Mouse (Mus musculus) kidney, postnatal 14 days (tissue): ENCODE results near the gene Arrdc4.

Experiments
- DNase-seq: peaks from one replicate; pipeline ENCODE4 v3.0.0; 2022; ENCODE audit warnings: mixed read lengths

Arrdc4 gene

DNA sequence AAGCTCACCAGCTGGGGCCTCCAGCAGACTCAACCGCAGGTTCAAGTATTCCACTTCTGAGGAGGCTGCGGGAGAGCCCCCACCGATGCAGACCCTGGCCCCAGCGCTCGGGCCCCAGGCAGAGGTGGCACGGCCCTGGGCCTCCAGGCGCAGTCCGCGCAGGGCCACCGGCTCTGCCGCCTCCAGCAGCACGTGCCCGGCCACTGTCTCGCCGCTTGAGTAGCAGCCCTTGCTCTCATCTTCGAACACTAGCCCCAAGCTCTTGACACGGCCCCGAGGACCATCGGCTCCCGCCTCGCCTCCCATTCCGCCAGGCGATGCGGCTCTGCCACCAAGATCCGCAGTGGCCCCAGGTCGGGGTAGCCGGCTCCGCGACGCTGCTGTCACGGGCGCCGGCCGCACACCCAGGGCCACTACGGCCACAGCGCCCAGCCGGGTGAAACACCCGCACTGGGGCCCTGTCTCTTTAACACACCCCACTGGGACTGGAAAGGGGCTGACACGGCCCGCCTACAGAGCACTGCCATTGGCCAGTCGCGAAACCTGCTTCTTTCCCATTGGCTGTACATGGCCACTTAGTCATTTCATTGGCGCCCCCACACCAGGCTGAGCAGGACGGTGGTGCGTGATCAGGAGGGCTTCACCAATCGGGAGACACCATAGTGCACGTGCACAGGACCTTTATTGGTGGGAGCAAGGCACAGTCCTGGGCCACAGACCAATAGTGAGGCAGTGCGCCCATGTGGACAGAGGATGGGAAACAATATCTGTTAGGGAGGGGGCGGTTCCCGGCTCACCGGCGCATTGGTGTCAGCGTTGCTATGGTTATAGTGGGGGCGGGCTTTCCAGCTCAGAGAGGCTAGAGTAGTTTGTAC, at the start of gene Arrdc4:
Gene Arrdc4 (minus strand): TSS at position 481 of the 875 bp plus-strand sequence.
- DNase-seq, result peak; percentile 99

DNA sequence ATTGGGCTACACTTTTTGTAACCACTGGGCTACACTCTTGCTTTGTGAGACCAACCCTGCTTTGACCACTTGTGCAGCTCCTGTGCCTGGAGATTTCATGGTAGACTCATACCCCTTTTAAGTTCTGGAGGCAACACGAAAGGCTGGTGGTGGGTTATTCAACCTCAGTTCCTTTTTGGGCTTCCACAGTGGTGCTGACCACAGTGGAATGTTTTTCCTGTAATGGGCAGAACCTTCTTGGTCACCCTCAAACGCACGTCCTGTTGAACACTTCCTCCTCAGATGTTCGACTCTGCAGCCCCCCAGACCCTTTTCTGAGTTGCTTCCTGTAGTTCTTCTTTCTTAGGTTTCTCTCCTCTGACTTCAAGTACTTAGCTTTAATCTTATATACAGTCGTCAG, 46.5 kb upstream of the Arrdc4 start:
- no peak for DNase-seq

- peak; percentile 6 for DNase-seq
These were observed 39.7 kb upstream of the Arrdc4 start for GRCm38 (mm10) chr7:68788711-68789110.

- DNase-seq, result no peak
These were observed 22.7 kb upstream of the Arrdc4 start for GRCm38 (mm10) chr7:68771757-68772094.

DNA sequence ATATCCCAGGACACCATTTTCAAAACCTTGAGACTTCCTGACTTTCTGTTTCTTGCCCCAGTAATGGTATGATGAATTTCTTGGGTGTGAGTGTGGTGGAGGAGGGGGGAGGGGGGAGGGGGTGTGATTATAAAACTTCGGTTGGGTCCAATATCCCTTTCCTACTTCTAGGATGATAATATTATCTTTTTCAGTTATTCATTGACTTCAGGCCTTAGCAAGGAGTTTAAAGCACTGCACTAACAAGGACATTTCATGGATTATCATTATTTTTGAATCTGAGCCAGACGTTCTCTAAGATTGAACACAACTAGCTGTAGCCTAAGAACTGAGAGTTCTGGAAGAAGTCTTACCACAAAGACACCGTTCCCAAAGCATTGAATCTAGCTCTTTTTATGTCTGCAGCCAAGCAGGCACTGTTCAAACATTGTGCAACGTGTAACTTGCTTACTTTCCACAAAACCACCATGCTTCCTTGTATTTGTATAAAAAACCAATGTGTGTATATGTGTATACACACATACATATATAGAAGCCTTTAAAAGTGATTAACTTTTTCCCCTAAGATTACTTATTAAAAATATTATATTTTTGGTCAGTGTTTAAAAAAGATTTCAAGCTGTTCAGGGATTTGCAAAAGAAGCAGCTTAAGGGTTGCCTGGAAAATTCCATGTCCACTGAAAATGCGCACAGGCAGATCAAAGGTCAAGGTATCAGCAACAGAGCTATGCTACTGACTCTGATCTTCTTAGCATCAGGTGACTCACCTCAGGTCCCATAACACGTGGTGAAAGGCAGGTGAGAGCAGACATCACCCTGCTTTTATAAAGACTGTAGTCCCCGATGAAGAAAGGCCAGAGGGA, 22.1 kb upstream of the Arrdc4 start:
- DNase-seq, result peak; percentile 43

DNA sequence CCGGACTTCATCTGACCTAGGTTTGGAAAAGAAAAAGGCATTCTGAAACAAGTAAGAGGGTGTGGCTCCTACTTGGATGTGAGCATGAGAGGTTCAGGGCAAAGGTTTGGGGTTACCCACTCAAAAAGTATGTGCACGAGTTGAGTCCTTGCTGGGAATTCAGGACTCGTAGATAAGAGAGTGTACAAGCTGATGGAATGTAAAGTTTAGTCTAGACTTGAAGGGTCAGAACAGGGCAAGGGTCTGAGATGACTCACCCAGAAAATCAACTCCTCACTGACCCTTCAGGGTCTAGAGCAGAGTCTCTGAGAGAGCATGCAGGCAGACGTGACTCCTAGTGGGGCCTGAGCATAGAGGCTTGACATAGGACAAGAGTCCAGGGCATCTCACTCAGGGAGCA, 16.9 kb upstream of the Arrdc4 start:
- DNase-seq, result no peak

- DNase-seq, result no peak
These were observed 10.2 kb upstream of the Arrdc4 start for GRCm38 (mm10) chr7:68759148-68759724.

GRCm38 (mm10) chr7:68756656-68757204, 7.7 kb upstream of the Arrdc4 start:
- peak; percentile 17 for DNase-seq

DNA sequence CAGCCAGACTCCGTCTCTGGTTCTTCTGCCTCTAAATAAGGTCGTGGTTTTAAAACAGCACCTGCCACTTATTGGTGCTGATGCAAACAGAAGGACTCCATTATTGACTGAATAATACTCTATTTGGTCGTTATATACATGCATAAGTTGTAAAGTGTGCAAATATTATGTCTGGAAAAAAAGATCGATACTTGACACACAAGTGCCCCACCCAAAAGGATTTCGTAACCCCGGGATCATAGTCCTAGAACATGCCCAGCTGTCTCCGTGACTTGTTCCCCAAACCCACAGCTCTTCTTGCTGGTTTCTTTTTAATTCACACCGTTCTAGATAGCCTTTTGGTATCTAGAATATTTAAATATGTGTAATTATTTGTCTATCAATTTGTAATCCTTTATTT, 878 bp upstream of the Arrdc4 start:
- DNase-seq, result no peak

GRCm38 (mm10) chr7:68748361-68748760, 680 bp downstream of the Arrdc4 start:
- DNase-seq, result peak; percentile 66

- no peak for DNase-seq
These were observed 4.4 kb downstream of the Arrdc4 start for GRCm38 (mm10) chr7:68744616-68745015.

DNA sequence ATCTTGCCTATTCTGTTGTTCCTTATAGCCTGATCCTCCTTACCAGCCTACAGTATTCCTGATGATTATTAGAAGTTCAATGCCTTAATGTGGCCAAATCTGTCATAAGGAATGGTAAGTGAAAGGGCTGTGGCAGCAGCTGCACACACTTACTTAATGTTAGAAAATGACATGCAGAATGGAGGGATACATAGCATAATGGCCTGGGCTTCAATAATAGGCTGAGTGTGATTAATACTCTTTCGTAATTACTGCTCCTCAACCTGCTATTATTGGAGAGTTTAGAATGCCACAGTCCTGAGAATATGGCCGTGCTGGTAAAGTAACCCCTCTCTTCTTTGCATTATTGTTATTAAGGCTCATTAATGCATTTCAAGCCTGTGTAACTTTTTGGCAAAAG, 4.8 kb downstream of the Arrdc4 start:
- DNase-seq, result no peak

DNA sequence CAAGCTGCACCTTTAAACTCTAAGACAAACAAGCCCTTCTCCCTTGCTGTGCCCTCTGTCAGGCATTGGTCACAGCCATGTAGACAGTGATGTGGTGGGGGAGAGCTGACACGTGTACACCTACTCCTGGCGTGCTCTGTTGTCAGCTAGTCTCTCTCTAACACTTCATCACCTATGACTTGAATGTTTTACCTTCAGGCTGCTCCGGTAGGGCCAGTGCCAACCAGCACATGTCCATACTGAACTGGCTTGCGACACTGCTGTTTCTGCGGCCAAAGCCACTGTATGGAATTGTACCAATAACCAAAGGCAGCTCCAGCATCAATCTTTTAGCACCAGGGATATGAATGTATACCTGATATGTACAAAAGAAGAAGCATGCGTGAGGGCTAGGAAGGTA, 8.3 kb downstream of the Arrdc4 start:
- no peak for DNase-seq

DNA sequence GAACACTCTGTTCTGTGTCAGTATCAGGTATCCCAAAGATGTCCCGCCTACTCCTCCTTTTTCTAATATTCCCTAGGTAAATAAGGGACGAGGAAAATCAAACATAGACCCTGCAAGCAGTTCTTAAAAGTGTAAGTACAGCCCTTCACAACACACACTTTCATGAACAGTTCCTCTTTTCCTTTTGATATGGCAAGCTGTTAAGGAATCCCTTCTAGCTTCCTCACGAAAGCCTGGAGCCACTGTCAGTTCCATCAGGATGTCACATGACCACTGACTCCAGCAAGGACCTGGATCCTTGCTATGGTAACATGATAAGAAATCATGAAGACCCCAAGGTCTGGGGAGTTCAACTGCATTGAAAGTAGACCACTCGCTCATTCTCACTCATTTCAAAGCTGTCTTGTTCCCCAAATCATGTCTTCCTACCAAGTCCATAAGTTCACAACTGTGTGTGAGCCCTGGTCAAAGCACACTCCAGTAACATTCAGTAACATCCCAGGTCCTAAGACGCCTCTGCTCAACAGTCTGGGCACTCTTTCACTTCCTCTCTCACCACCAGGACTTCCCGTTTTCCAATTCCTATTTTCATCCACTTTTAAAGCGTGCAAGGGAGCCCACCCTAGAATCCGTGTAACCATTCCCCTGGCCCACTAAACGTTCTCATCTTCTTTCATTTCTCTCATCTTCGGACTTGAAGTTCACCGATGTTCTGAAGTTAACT, 10.2 kb downstream of the Arrdc4 start:
- DNase-seq, result no peak

DNA sequence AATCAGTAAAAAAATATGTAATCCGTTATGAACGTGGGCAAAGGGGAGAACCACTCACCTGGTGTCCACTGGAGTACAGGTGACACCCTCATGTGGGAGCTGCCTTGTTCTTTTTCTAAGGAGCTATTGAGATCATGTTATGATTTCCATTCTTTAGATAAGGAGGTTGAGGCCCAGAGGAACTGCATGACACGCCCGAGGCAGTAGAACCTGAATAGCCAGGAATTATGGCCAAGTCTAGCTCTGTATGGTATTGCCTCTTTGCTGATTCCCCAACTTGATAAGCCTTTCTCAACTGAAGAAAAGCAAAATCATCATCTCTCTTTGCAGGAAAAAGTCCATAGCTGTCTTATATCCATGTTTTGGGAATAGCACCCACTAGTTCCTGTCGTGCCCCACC, 22.7 kb downstream of the Arrdc4 start:
- DNase-seq, result no peak

- DNase-seq, result no peak
These were observed 24.3 kb downstream of the Arrdc4 start for GRCm38 (mm10) chr7:68724711-68725110.

DNA sequence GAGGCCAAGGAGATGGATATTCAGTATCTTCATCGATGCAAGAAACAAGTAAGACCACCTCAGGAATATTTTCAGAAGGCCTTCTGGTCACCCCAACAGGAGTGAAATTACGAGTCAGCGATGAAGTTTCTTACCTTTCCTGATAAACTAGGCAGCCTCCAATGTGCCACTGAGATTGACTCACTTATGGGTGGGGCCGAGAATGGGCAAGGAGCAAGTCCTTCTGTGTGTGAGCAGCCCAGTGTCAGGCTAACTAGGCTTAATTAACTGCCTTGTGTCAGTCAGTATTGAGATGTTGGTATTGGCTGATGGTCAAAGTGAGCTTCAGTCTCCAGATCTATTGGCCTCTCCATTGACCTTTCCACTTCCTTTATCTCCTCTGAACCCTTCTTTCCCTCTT, 27.5 kb downstream of the Arrdc4 start:
- DNase-seq, result no peak

GRCm38 (mm10) chr7:68717988-68718387, 31.1 kb downstream of the Arrdc4 start:
- DNase-seq, result no peak

DNA sequence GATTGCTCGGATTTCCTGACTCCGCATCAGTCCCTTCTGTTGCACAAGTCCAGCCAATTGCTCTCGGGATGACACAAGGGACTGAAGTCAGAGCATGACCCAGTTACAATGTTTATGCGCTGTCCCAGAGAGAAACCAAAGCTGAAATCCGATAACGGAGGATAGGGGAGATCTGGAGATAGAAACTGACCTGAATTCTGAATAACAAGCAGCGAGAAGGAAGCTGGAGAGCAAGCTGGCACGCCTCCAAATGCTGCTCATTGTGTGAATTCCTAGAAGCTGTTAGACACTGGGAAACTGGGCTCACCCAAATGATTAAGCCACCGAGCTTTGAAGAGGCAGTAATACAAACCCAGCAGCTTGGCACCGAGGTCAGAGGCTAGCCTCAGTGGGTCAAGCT, 31.5 kb downstream of the Arrdc4 start:
- peak; percentile 80 for DNase-seq

GRCm38 (mm10) chr7:68716926-68717325, 32.1 kb downstream of the Arrdc4 start:
- no peak for DNase-seq

DNA sequence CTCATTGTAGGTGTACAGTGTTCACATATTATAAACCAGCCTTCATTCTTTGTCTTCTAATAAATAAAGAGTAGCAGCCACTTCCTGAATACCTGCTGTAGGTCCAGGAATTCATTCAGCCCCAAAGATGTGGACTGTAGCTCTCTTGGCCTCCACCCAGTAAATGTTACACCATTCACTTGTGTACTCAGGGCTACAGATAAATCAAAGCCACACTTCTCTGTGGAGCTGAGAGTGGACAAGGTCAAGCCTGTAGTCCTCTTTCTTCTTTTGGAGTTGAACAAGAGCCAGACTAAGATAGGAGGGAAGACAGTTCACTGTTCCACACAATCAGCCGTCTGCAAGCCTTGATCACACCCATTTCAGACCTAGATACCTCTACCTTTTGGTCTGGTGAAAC, 36.1 kb downstream of the Arrdc4 start:
- DNase-seq, result no peak

DNA sequence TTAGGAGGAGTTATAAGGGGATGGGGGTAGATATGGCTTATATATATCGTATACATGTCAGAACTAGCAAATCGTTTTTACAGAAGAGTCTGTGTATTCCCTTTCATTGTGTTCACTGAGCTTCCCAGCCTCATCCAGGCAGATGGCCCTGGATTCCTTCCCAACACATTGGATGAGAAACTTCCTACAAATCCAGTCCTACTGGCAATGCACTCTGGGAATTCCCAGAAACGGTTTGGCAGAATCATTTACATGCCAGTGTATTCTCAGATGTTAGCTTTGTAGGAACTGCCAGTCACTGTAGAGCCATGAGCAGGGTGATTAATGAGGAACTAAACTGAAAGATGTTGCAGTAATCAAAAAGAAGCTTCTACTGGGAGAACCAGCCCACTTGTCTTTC, 36.6 kb downstream of the Arrdc4 start:
- DNase-seq, result no peak

DNA sequence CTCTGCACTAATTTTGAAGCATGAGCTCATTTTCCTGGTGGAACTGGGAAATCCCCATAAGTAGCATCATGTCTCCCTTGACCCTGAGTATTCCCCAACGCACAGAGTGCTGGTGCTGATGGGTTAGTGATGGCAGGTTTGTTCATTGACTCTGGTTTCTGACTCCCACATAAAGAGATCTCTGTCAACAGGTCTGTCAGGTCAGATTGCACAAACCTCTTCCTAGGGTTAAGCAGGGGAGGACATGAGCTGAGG, 39.8 kb downstream of the Arrdc4 start:
- no peak for DNase-seq
